Mouse (Mus musculus): ENCODE measurements around the gene Tmigd3.

DNA sequence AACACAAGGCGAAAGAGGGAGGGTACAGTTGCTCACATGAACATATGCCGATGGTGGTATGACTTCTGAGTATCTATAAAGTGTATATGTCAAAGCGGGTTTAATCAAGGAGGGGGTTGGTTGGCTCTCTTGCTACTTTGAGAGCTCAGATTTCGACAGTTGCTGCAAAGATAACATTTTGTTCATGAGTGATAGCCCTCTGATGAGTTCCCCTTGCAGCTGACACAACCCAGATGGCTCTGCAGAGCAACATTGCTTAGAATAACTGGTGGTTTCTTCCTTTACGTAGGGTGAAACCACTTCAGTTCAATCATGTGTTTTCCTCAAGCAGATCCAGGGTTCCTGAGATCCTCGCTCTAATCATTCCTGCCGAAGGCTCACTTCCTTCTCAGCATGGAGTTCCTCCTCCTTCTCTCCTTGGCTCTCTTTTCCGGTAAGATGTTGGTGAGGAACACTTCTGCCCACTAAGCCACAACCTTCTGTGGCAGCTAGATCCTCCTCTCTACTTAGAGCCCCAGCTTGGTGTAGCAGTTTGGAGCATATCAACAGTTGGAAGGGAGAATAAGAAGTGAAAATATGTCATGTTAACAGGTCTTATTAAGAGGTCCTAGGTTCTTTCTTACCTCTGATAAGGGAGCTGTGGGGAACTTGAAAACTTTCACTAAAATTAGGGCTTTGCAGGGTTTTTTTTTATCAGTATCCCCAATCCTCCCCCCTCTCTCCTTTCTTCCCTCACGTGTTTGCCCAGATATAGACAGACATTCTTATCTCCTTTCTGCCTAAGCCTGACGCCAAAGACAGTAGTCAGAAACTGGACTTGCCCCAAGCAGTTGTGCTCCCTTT, 43.4 kb downstream of the Tmigd3 start:
- TF ChIP-seq CTCF (conservative IDR thresholded peaks at IDR 0.05 in 1 of 2, IDR thresholded peaks at IDR 0.05 in 1 of 2; ENCODE audit: low read depth in 2 of 2, low read length in 2 of 2) (no peak), USF1 (IDR thresholded peaks at IDR 0.05; ENCODE audit: low read depth, low read length) (no peak), MAZ (IDR thresholded peaks at IDR 0.05; ENCODE audit: low read depth, low read length) (no peak), POLR2AphosphoS2 (IDR thresholded peaks at IDR 0.05; ENCODE audit: low read depth, low read length) (no peak), IRF4 (IDR thresholded peaks at IDR 0.05; ENCODE audit: low read depth, low read length) (no peak)

Measured in CH12.LX (cell line).